Mouse (Mus musculus) telencephalon, adult 2 months (tissue): ENCODE results near the gene Olfr1032.
"Not testable (repeated sequence)": the region's sequence is repeated elsewhere in the genome, so short reads cannot be mapped to it uniquely, and the experiment has no call there.

ENCODE experiments used
- DNase-seq: peaks from one replicate; pipeline ENCODE4 v3.0.0-alpha.2; 2011; ENCODE audit warnings: low read depth, low spot score

Olfr1032 gene

GRCm38 (mm10) chr2:86005240-86005639 is at the start of gene Olfr1032:
TSS of gene Olfr1032 (plus strand) at chr2:86005540.
- no peak for DNase-seq

GRCm38 (mm10) chr2:85973595-85973994 is 31.7 kb upstream of the Olfr1032 start, which contains the start of gene Olfr1029:
TSS of gene Olfr1029 (plus strand) at chr2:85973895.
- DNase-seq = no peak

GRCm38 (mm10) chr2:85978976-85979375 is 26.4 kb upstream of the Olfr1032 start, which contains the start of gene Olfr1030:
TSS of gene Olfr1030 (plus strand) at chr2:85979276.
- no peak for DNase-seq

GRCm38 (mm10) chr2:85990004-85990403 is 15.3 kb upstream of the Olfr1032 start, which contains the start of gene Olfr1031:
TSS of gene Olfr1031 (plus strand) at chr2:85990304.
- no peak for DNase-seq

- not testable (repeated sequence) for DNase-seq
Observed at GRCm38 (mm10) chr2:86020406-86020805, 15.1 kb downstream of the Olfr1032 start, which contains the start of gene Olfr1033. TSS of gene Olfr1033 (plus strand) at chr2:86020633.

- DNase-seq = not testable (repeated sequence)
Observed at GRCm38 (mm10) chr2:86021518-86021917, 16.2 kb downstream of the Olfr1032 start.

GRCm38 (mm10) chr2:86045561-86045960 is 40.2 kb downstream of the Olfr1032 start, which contains the start of gene Olfr1034:
TSS of gene Olfr1034 (plus strand) at chr2:86045861.
- DNase-seq = no peak

GRCm38 (mm10) chr2:86050777-86051176 is 45.4 kb downstream of the Olfr1032 start:
- DNase-seq = not testable (repeated sequence)
